Mouse (Mus musculus): ENCODE measurements around the gene Elmo3.
"Not testable (repeated sequence)": the region's sequence is repeated elsewhere in the genome, so short reads cannot be mapped to it uniquely, and the experiment has no call there.

GRCm38 (mm10) chr8:105291802-105292201, 13.6 kb upstream of the Elmo3 start:
- TF ChIP-seq CTCF (conservative IDR thresholded peaks at IDR 0.05; ENCODE audit: insufficient read depth, insufficient read length, low read depth, low read length); POLR2A (IDR thresholded peaks at IDR 0.05; ENCODE audit: low read depth, low read length): not testable (repeated sequence)

Measured in kidney, adult 2 months (tissue).